Comparison of ENCODE assay signal across 20 mouse cellular contexts in genomic region chr9:120681404-120681803, GRCm38 (mm10).
A peak's percentile ranks its signal among the peaks of the same experiment; 100 is the strongest.
DNase-seq lines count a peak whose midpoint lies in the region; ATAC-seq lines count a peak whose summit lies in the region.
"Had no signal": no experiment of that assay in that cellular context is flagged by ENCODE, and none has a peak within 500 bp of the region (broad histone marks: within the 10 kb centered on the region; RNA-seq: fewer than 3 reads in every experiment).

No protein-coding gene starts in this region.

- H3K9me3 ChIP-seq in forebrain, embryonic 14.5 days (replicated peaks; ENCODE audit: control insufficient read depth, low read length): no peaks in the 10 kb centered on the region
- H3K9me3 ChIP-seq in forebrain, embryonic 13.5 days (replicated peaks): no peaks in the 10 kb centered on the region
- H3K9me3 ChIP-seq: embryonic facial prominence, embryonic 15.5 days; heart, embryonic 10.5 days; hindbrain, embryonic 12.5 days had no signal

- no peak overlapping the region for H3K27ac ChIP-seq in forebrain, embryonic 14.5 days (ENCODE audit: low read depth, low read length)
- H3K27ac ChIP-seq in forebrain, embryonic 13.5 days: no peak overlapping the region
- H3K27ac ChIP-seq: embryonic facial prominence, embryonic 15.5 days; gastrocnemius, adult 2 months; heart, embryonic 10.5 days; hindbrain, embryonic 12.5 days had no signal

- DNase-seq in forebrain, embryonic 14.5 days (ENCODE audit: low spot score): peak; percentile 68
- peak; percentile 71 for DNase-seq in MN1 (ENCODE audit: low spot score)
- DNase-seq in Muller cell, postnatal 12 days (ENCODE audit: inconsistent ontology term): peak; percentile 47
- DNase-seq in retina, postnatal 1 day: peak; percentile 88
- no peak for DNase-seq in left cerebral cortex, postnatal 36 days (ENCODE audit: low spot score in 2 of 2)
- DNase-seq: adrenal gland, postnatal 10 days; cerebellum, adult 11-12 months; cerebellum, adult 9-11 months; gastrocnemius, adult 2 months; gastrocnemius, postnatal 25 days; heart, postnatal 10 days; heart, postnatal 4 days had no signal

- H3K36me3 ChIP-seq in forebrain, embryonic 14.5 days (ENCODE audit: control insufficient read depth, insufficient read depth, low read length): no peaks in the 10 kb centered on the region
- no peaks in the 10 kb centered on the region for H3K36me3 ChIP-seq in forebrain, embryonic 13.5 days (ENCODE audit: poor library complexity, severe bottlenecking)
- H3K36me3 ChIP-seq: embryonic facial prominence, embryonic 15.5 days; heart, embryonic 10.5 days; hindbrain, embryonic 12.5 days had no signal

- ATAC-seq in forebrain, embryonic 14.5 days: no peak; the same call in 1 of the 2 replicates
- no peak for ATAC-seq in forebrain, embryonic 13.5 days
- ATAC-seq: hindbrain, embryonic 16.5 days; inflammation-experienced regulatory T-cells, adult 6 months; intestine, postnatal 0 days had no signal

- peaks cover 9% of the 10 kb centered on the region for H3K4me1 ChIP-seq in forebrain, embryonic 14.5 days (ENCODE audit: control insufficient read depth, insufficient read depth, low read length)
- peaks cover 29% of the 10 kb centered on the region for H3K4me1 ChIP-seq in forebrain, embryonic 13.5 days

- intact Hi-C loops in left cerebral cortex, postnatal 36 days (cut with DNase I): no loop called here

- 8% methylated on average over 7 of the region's 7 CpGs for WGBS in forebrain, embryonic 14.5 days
- WGBS in forebrain, embryonic 13.5 days: 13% methylated on average over 7 of the region's 7 CpGs

- no peak overlapping the region for H3K4me2 ChIP-seq in forebrain, embryonic 14.5 days (ENCODE audit: low read length)
- no peak overlapping the region for H3K4me2 ChIP-seq in forebrain, embryonic 13.5 days
- H3K4me2 ChIP-seq: embryonic facial prominence, embryonic 15.5 days; hindbrain, embryonic 12.5 days had no signal

- no peaks in the 10 kb centered on the region for H3K27me3 ChIP-seq in forebrain, embryonic 14.5 days (replicated peaks; ENCODE audit: control insufficient read depth, insufficient read depth, low read length)
- no peaks in the 10 kb centered on the region for H3K27me3 ChIP-seq in forebrain, embryonic 13.5 days
- H3K27me3 ChIP-seq: embryonic facial prominence, embryonic 15.5 days; hindbrain, embryonic 12.5 days had no signal

- no peak overlapping the region for H3K9ac ChIP-seq in forebrain, embryonic 14.5 days (ENCODE audit: low read length)
- no peak overlapping the region for H3K9ac ChIP-seq in forebrain, embryonic 13.5 days
- H3K9ac ChIP-seq: embryonic facial prominence, embryonic 15.5 days; hindbrain, embryonic 12.5 days had no signal

- no peak overlapping the region for H3K4me3 ChIP-seq in forebrain, embryonic 14.5 days (ENCODE audit: low read depth, low read length)
- H3K4me3 ChIP-seq in forebrain, embryonic 13.5 days: no peak overlapping the region
- H3K4me3 ChIP-seq: embryonic facial prominence, embryonic 15.5 days; erythroblast, embryonic 14.5 days; gastrocnemius, adult 2 months; heart, embryonic 10.5 days; hindbrain, embryonic 12.5 days had no signal

Comparison
In these comparisons a context has a peak if more than half of its experiments do, and no peak if none do; other contexts are left out.
1. DNase-seq: peak in forebrain, embryonic 14.5 days (single experiment), MN1 (single experiment), Muller cell, postnatal 12 days (single experiment) and retina, postnatal 1 day (single experiment); none in left cerebral cortex, postnatal 36 days (0 of 2).